In the genomic region with DNA sequence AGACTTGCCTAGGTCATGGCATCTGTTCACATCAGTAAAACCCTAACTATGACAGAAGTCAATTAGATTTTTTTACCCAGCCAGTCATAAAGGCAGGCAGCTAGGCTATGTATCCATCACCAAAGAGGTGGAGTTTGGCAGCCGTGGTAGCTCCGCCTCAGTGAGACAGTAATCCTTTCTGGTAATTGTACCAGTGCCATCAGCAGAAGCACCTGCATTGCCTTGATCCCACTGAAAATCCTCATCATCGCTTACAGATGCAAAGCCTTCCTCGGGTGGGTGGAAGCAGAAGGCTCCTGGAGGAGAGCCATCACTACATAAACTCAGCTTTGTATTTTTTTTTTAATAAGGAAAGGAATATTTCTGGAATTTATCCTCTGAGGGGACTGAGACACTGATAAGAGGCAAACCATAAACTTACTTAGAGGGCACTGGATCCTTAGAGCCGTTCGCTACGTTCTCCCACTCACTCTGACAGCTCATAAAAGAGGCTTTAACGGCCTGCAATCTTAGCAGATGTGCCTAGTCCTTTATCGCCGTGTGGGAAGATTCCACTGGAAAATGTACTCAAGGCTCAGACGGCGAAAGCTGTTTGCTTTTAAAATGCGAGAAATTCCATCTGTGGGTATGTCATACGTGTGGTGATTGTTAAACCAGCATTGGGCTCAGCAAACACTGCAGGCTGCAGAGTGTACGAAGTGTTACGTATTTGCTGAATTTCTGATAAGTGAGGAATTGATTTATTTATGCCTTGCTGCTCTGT, we compare ENCODE assay signal across 9 mouse cellular contexts.
DNase-seq lines count a peak whose midpoint lies in the region; ATAC-seq and TF ChIP-seq lines count a peak whose summit lies in the region.
"Had no signal": no experiment of that assay in that cellular context is flagged by ENCODE, and none has a peak within 500 bp of the region (broad histone marks: within the 10 kb centered on the region; RNA-seq: fewer than 3 reads in every experiment).

No protein-coding gene starts in this region.

- no peak for TF ChIP-seq CTCF in lung, embryonic 14.5 days (IDR thresholded peaks at IDR 0.05; ENCODE audit: low read depth)

- intact Hi-C loops in gastrocnemius, postnatal 36 days (cut with DNase I), result loop anchor here (5.0 kb wide), 2 partner anchors 144 to 351 kb away; no protein-coding TSS in a partner anchor

- H3K4me1 ChIP-seq in heart, embryonic 15.5 days (replicated peaks), result peaks cover 12% of the 10 kb centered on the region
- H3K4me1 ChIP-seq in lung, embryonic 14.5 days (ENCODE audit: insufficient read depth), result 0 out of 2 replicates have a peak, but pooled peaks cover 3% of the 10 kb centered on the region

- peak; percentile 61; the same call in 1 of the 2 replicates for ATAC-seq in heart, embryonic 15.5 days (replicated peaks; ENCODE audit: insufficient number of reproducible peaks, insufficient read depth, low FRiP score, low read depth)
- ATAC-seq in lung, embryonic 14.5 days (ENCODE audit: insufficient read depth), result peak; percentile 87

- peak; percentile 21 for DNase-seq in gastrocnemius, adult 18-20 months (ENCODE audit: low spot score)
- no peak for DNase-seq in gastrocnemius, postnatal 36 days
- DNase-seq in NIH3T3 (ENCODE audit: low read depth), result peak; percentile 27
- peak; percentile 87 for DNase-seq in lung, embryonic 14.5 days
- DNase-seq in urinary bladder, adult 2 months (ENCODE audit: low spot score), result no peak
- DNase-seq in testis, postnatal 14 days (ENCODE audit: low spot score), result no peak
- no peak for DNase-seq in B cell, adult 2 months

- H3K4me3 ChIP-seq in heart, embryonic 15.5 days, result no peak overlapping the region
- no peak overlapping the region for H3K4me3 ChIP-seq in lung, embryonic 14.5 days (ENCODE audit: low read depth, low read length)
- H3K4me3 ChIP-seq: embryonic facial prominence, embryonic 13.5 days had no signal

- H3K9ac ChIP-seq in heart, embryonic 15.5 days, result no peak overlapping the region
- no peak overlapping the region for H3K9ac ChIP-seq in lung, embryonic 14.5 days
- H3K9ac ChIP-seq: embryonic facial prominence, embryonic 13.5 days had no signal

- peaks cover 17% of the 10 kb centered on the region for H3K36me3 ChIP-seq in heart, embryonic 15.5 days
- H3K36me3 ChIP-seq in lung, embryonic 14.5 days (ENCODE audit: insufficient read depth), result peaks cover 11% of the 10 kb centered on the region; the same call in 1 of the 2 replicates

- H3K27ac ChIP-seq in heart, embryonic 15.5 days, result peak overlapping the region; percentile 43
- peak overlapping the region; percentile 58 for H3K27ac ChIP-seq in lung, embryonic 14.5 days (ENCODE audit: low read depth)
- H3K27ac ChIP-seq: embryonic facial prominence, embryonic 13.5 days had no signal

- 57% methylated on average over 16 of the region's 16 CpGs for WGBS in heart, embryonic 15.5 days
- WGBS in lung, embryonic 14.5 days, result 22% methylated on average over 16 of the region's 16 CpGs

- H3K9me3 ChIP-seq in heart, embryonic 15.5 days (replicated peaks), result no peaks in the 10 kb centered on the region
- H3K9me3 ChIP-seq in lung, embryonic 14.5 days (ENCODE audit: low read depth, low read length), result no peaks in the 10 kb centered on the region
- H3K9me3 ChIP-seq: embryonic facial prominence, embryonic 13.5 days had no signal

- H3K4me2 ChIP-seq in heart, embryonic 15.5 days, result no peak overlapping the region
- peak overlapping the region; percentile 3; the same call in 1 of the 2 replicates for H3K4me2 ChIP-seq in lung, embryonic 14.5 days
- H3K4me2 ChIP-seq: embryonic facial prominence, embryonic 13.5 days had no signal

- H3K27me3 ChIP-seq in heart, embryonic 15.5 days, result no peaks in the 10 kb centered on the region
- no peaks in the 10 kb centered on the region for H3K27me3 ChIP-seq in lung, embryonic 14.5 days (ENCODE audit: insufficient read depth, low read length)
- H3K27me3 ChIP-seq: embryonic facial prominence, embryonic 13.5 days had no signal

Comparison
In these comparisons a context has a peak if more than half of its experiments do, and no peak if none do; other contexts are left out.
1. DNase-seq: peak in gastrocnemius, adult 18-20 months (single experiment), NIH3T3 (single experiment) and lung, embryonic 14.5 days (single experiment); none in gastrocnemius, postnatal 36 days (0 of 2), urinary bladder, adult 2 months (single experiment), testis, postnatal 14 days (single experiment) and B cell, adult 2 months (0 of 2).